Mouse (Mus musculus): ENCODE data around the gene Rap1gap2. TPM values are rescaled to one million over a fixed set of nuclear protein-coding genes. Genes with fewer than 3 reads are reported as not detected.

Gene Rap1gap2
- polyA plus RNA-seq, 1 experiment from 2014 or later: 11.4 TPM

DNA sequence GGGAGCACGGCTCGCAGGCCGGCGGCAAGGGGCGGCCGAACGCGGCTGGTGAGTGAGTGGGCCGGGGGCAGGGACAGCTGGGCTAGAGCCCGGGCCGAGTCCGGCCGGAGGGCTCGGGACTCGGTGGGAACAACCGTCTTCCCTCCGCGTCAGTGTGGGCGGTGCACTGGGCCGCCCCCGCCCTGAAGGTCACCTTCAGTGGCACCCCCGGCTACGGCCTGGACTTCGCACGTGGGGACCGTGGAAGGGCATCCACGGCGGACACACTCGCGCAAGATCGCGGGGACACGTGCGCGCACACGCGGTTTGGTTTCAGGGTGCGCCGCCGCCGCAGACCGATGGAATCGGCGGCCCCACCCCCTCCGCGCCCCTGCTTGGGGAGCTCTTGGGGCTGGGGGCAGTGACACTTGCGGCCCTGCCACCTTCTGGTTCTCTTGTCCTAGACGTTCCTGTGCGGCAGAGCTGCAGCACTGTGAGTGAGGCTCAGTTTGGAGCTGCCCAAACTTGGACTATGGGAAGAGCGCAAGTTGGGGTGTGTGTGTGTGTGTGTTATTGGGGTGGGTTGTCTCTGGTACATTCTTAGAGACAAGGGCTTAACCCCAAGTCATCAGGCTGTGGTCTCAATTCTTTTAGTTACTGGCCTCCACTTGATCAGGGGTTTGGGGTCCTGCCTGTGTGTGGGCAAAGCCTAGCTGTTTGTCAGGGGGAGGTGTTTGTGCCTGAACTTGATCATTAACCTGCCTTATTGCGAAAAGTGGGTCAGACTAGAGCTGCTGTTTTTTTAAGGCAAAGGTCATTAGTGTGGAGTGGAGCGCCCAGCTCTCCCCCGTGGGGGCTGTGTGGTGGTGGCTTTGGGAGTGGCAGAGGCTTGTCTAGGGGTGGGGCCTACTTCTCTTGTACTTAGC, 39.2 kb upstream of the Rap1gap2 start:
- ATAC-seq (replicated peaks; ENCODE audit: low FRiP score, low read depth): peak; percentile 67
- peak overlapping the region; percentile 94 for H3K27ac ChIP-seq

DNA sequence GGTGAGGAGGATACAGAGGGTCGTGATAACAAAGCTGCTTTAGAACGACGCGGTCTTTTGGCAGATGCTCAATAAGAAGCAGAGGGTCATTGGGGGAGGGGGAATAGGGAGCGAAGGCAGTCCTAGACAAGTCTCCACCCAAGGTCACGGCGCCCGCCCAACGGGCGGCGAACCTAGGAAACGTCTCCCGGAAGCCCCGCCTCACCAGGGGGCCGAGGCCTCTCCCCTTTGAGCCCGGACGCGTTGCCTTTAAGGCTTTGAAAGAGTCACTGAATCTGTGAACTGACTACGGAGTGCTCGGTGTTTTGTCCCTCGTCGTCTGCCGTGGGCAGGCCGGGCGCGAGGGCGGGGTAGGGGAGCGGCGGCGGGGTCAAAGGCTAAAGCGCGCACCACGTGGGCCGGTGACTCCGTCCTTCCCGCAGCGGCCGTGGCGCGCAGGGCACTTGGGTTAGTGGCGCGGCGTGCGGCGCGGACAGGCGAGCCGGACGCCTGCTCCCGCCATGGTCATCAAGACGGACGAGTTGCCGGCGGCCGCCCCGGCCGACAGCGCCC, 38.5 kb upstream of the Rap1gap2 start, which contains the start of gene Cluh:
Gene Cluh (plus strand): TSS at position 401 of the 552 bp plus-strand sequence.
- ATAC-seq (replicated peaks; ENCODE audit: low FRiP score, low read depth): peak; percentile 89
- WGBS: under 1% methylated on average over 58 of the region's 58 CpGs
- Histone ChIP-seq H3K27me3 (ENCODE audit: insufficient read depth, low read length) (no peaks in the 10 kb centered on the region), H3K9me3 (replicated peaks; ENCODE audit: low read length) (no peaks in the 10 kb centered on the region), H3K27ac (peak within 1 kb of the TSS; percentile 94), H3K9ac (ENCODE audit: low read depth, low read length) (peak within 1 kb of the TSS; percentile 93), H3K4me2 (ENCODE audit: low read length) (peak within 1 kb of the TSS; percentile 94), H3K4me1 (replicated peaks; ENCODE audit: insufficient read depth, low read length) (peaks cover 25% of the 10 kb centered on the region), H3K4me3 (replicated peaks; ENCODE audit: low read depth, low read length) (peak within 1 kb of the TSS; percentile 95), H3K36me3 (ENCODE audit: insufficient read depth, low read length) (no peaks in the 10 kb centered on the region)
- no peak for TF ChIP-seq CTCF (IDR thresholded peaks at IDR 0.05; ENCODE audit: low read depth)
- DNase-seq (ENCODE audit: low spot score): peak; percentile 98

More for the DNA sequence above, 39.2 kb upstream of the Rap1gap2 start:
- Histone ChIP-seq H3K36me3 (ENCODE audit: insufficient read depth, low read length) (no peaks in the 10 kb centered on the region), H3K9me3 (replicated peaks; ENCODE audit: low read length) (no peaks in the 10 kb centered on the region), H3K27me3 (ENCODE audit: insufficient read depth, low read length) (no peaks in the 10 kb centered on the region), H3K4me3 (replicated peaks; ENCODE audit: low read depth, low read length) (peak overlapping the region; percentile 95), H3K9ac (ENCODE audit: low read depth, low read length) (peak overlapping the region; percentile 93), H3K4me1 (replicated peaks; ENCODE audit: insufficient read depth, low read length) (peaks cover 25% of the 10 kb centered on the region), H3K4me2 (ENCODE audit: low read length) (peak overlapping the region; percentile 94)
- DNase-seq (ENCODE audit: low spot score): peak; percentile 65
- no peak for TF ChIP-seq CTCF (IDR thresholded peaks at IDR 0.05; ENCODE audit: low read depth)
- WGBS: 1% methylated on average over 40 of the region's 53 CpGs

DNA sequence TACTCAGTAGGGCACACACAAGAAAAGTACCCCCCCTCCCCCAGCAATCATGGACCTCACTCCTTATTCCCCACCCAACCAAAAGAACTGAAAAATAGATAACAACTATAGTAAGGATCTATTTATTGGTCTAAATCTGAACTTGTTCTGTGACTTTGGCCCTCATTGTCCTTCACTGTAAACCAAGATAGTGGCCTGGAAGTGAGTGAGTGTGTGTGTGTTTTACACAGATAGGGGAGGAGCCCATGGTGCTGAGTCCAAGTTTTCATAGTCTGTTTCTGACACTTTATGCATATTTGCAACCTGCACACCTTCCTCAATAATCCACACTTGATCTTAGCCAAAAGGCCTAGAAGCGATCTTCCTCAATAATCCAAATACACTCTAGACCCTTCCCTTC, 38.0 kb upstream of the Rap1gap2 start:
- Histone ChIP-seq H3K27ac (peak overlapping the region; percentile 62), H3K27me3 (ENCODE audit: insufficient read depth, low read length) (no peaks in the 10 kb centered on the region), H3K4me2 (ENCODE audit: low read length) (peak overlapping the region; percentile 94), H3K9me3 (replicated peaks; ENCODE audit: low read length) (no peaks in the 10 kb centered on the region), H3K9ac (ENCODE audit: low read depth, low read length) (peak overlapping the region; percentile 43; the same call in 1 of the 2 replicates), H3K4me1 (replicated peaks; ENCODE audit: insufficient read depth, low read length) (peaks cover 25% of the 10 kb centered on the region), H3K36me3 (ENCODE audit: insufficient read depth, low read length) (no peaks in the 10 kb centered on the region), H3K4me3 (replicated peaks; ENCODE audit: low read depth, low read length) (peak overlapping the region; percentile 95)
- no peak for DNase-seq (ENCODE audit: low spot score)
- 0 out of 2 replicates have a peak, but pooled peaks have one; percentile 0 for ATAC-seq (replicated peaks; ENCODE audit: low FRiP score, low read depth)
- 7% methylated on average over 1 of the region's 1 CpGs for WGBS
- TF ChIP-seq CTCF (IDR thresholded peaks at IDR 0.05; ENCODE audit: low read depth): no peak

DNA sequence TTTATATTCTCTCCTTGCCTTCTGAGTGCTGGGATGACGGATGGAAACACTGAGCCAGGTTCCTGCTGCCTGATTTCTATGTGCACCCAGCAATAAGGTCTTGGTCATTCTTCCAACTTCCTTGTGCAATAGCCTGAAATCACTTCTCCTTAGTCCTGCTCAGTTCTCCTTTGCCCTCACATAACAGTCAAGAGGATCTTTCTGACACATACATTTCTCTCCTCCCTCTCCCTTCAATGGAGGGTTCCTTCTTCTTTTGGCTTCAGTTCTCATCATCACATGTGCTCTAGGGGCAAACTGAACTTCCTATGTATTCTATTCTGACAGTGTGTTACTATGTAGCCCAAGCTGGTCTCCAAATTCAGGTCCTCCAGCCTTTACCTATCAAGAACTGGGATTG, 37.3 kb upstream of the Rap1gap2 start:
- no peak for DNase-seq (ENCODE audit: low spot score)
- TF ChIP-seq CTCF (IDR thresholded peaks at IDR 0.05; ENCODE audit: low read depth): no peak
- H3K36me3 ChIP-seq (ENCODE audit: insufficient read depth, low read length): no peaks in the 10 kb centered on the region
- peaks cover 22% of the 10 kb centered on the region for H3K4me1 ChIP-seq (replicated peaks; ENCODE audit: insufficient read depth, low read length)
- H3K4me2 ChIP-seq (ENCODE audit: low read length): no peak overlapping the region
- ATAC-seq (replicated peaks; ENCODE audit: low FRiP score, low read depth): no peak
- H3K9me3 ChIP-seq (replicated peaks; ENCODE audit: low read length): no peaks in the 10 kb centered on the region
- no peak overlapping the region for H3K4me3 ChIP-seq (replicated peaks; ENCODE audit: low read depth, low read length)
- no peaks in the 10 kb centered on the region for H3K27me3 ChIP-seq (ENCODE audit: insufficient read depth, low read length)
- no peak overlapping the region for H3K27ac ChIP-seq
- no peak overlapping the region for H3K9ac ChIP-seq (ENCODE audit: low read depth, low read length)
- WGBS: 96% methylated on average over 1 of the region's 1 CpGs

DNA sequence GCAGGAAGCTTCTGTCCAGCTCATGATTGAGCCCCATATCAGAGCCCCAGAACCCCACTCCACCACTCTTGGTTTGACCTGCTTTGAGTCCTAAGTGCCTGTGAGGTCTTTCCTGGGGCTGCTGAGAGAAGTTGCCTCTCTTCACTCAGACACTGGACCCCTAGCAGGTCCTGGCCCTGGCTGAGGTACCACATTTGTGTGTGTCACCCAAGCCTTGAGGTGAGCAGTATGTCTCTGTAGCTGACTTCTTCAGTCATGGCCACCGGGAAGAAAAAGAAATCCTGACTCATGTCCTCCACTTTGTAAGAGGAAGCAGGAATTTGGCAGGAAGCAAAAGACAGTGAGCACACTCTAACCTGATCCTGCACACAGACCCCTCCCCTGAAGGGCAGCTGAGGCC, 28.9 kb upstream of the Rap1gap2 start:
- DNase-seq (ENCODE audit: low spot score) (no peak), ATAC-seq (replicated peaks; ENCODE audit: low FRiP score, low read depth) (no peak)
- no peaks in the 10 kb centered on the region for H3K36me3 ChIP-seq (ENCODE audit: insufficient read depth, low read length)
- H3K9ac ChIP-seq (ENCODE audit: low read depth, low read length): peak overlapping the region; percentile 13; the same call in 1 of the 2 replicates
- H3K9me3 ChIP-seq (replicated peaks; ENCODE audit: low read length): no peaks in the 10 kb centered on the region
- no peak overlapping the region for H3K4me2 ChIP-seq (ENCODE audit: low read length)
- no peak overlapping the region for H3K4me3 ChIP-seq (replicated peaks; ENCODE audit: low read depth, low read length)
- TF ChIP-seq CTCF (IDR thresholded peaks at IDR 0.05; ENCODE audit: low read depth): no peak
- 0 out of 2 replicates have a peak overlapping the region, but pooled peaks have one; percentile 86 for H3K27ac ChIP-seq
- no peaks in the 10 kb centered on the region for H3K27me3 ChIP-seq (ENCODE audit: insufficient read depth, low read length)
- 79% methylated on average over 1 of the region's 1 CpGs for WGBS
- H3K4me1 ChIP-seq (replicated peaks; ENCODE audit: insufficient read depth, low read length): peaks cover 11% of the 10 kb centered on the region; the same call in 1 of the 2 replicates

DNA sequence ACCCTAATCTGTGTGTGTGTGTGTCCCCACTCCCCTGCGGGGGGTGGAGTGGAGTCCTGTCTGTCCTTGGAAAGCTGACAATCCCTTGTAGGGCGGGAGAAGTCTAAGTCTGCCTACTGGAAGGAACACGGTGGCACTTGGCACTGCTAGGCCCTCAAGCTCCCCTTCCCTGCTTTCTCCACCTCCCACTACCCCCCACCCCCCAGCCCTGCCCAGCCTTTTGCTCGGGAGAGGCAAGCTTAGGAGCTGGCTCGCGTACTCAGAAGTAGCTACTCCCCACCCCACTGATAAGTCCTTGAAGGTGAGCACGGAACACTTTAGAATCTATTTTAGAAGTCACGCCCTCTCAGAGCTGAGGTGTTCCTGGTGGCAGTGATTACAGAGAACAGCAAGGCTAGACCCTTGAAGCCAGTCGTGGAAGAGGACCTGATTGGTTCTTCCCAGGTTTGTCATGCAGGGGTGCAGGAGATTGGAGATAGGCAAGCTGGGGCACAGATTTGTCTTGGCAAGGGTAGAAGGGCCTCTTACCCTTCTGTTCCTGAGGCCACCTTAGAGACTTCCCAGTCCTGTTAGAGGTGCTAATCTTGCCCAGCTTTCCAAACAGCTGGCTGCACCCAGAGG, 28.2 kb upstream of the Rap1gap2 start:
- DNase-seq (ENCODE audit: low spot score) (no peak), ATAC-seq (replicated peaks; ENCODE audit: low FRiP score, low read depth) (no peak; the same call in 1 of the 2 replicates)
- no peak for TF ChIP-seq CTCF (IDR thresholded peaks at IDR 0.05; ENCODE audit: low read depth)
- Histone ChIP-seq H3K4me2 (ENCODE audit: low read length) (peak overlapping the region; percentile 81), H3K27me3 (ENCODE audit: insufficient read depth, low read length) (no peaks in the 10 kb centered on the region), H3K27ac (peak overlapping the region; percentile 86), H3K9ac (ENCODE audit: low read depth, low read length) (peak overlapping the region; percentile 75), H3K4me1 (replicated peaks; ENCODE audit: insufficient read depth, low read length) (peaks cover 11% of the 10 kb centered on the region; the same call in 1 of the 2 replicates), H3K4me3 (replicated peaks; ENCODE audit: low read depth, low read length) (peak overlapping the region; percentile 66), H3K36me3 (ENCODE audit: insufficient read depth, low read length) (no peaks in the 10 kb centered on the region), H3K9me3 (replicated peaks; ENCODE audit: low read length) (no peaks in the 10 kb centered on the region)
- WGBS: 8% methylated on average over 9 of the region's 9 CpGs

All from kidney, postnatal 0 days (tissue).